Mouse (Mus musculus) testis, adult 2 months (tissue): ENCODE results near the gene Ninj2. TPM values are rescaled to one million over a fixed set of nuclear protein-coding genes. Genes with fewer than 3 reads are reported as not detected.

Experiments used
- H3K27ac ChIP-seq: fragments of 200-500 bp; 2 replicates; pipeline ENCODE4 v1.5.1; 2012; ENCODE audit warnings: low read depth, low read length; ENCODE audit not compliant: control insufficient read depth, insufficient read depth
- H3K27me3 ChIP-seq: fragments of 200-500 bp; 2 replicates; pipeline ENCODE4 v1.6.1; 2012; ENCODE audit warnings: mild to moderate bottlenecking, low read length, moderate library complexity; ENCODE audit not compliant: control insufficient read depth, insufficient read depth
- H3K36me3 ChIP-seq: fragments of 200-500 bp; 2 replicates; pipeline ENCODE4 v1.6.1; 2012; ENCODE audit warnings: mild to moderate bottlenecking, low read length; ENCODE audit not compliant: control insufficient read depth, insufficient read depth
- H3K4me1 ChIP-seq: fragments of 200-500 bp; 2 replicates; pipeline ENCODE4 v1.6.1; 2012; ENCODE audit warnings: low read length; ENCODE audit not compliant: control insufficient read depth, insufficient read depth
- H3K4me3 ChIP-seq: fragments of 200-500 bp; 2 replicates; pipeline ENCODE4 v1.5.1; 2012; ENCODE audit warnings: low read depth, mild to moderate bottlenecking, low read length, moderate library complexity, mixed read lengths; ENCODE audit not compliant: control insufficient read depth
- CTCF ChIP-seq: fragments of 200-500 bp; IDR thresholded peaks from 2 replicates; pipeline ENCODE4 v1.5.1; 2012; ENCODE audit warnings: low read depth, mild to moderate bottlenecking, inconsistent platforms, low read length, moderate library complexity; ENCODE audit not compliant: control insufficient read depth, insufficient read depth, insufficient replicate concordance
- POLR2A ChIP-seq: fragments of 200-500 bp; IDR thresholded peaks from 2 replicates; pipeline ENCODE4 v1.6.1; 2012; ENCODE audit warnings: low read depth, mild to moderate bottlenecking, inconsistent platforms, low read length, moderate library complexity; ENCODE audit not compliant: control insufficient read depth
- polyA plus RNA-seq: library from polyadenylated mRNA; depleted of rRNA; stranded (reverse); fragments of >200 nt; gene quantifications from 2 replicates; pipeline ENCODE4 v1.2.3, GENCODE M21; 2012

The Ninj2 gene
- polyA plus RNA-seq, 1 experiment = 0.17 TPM

DNA sequence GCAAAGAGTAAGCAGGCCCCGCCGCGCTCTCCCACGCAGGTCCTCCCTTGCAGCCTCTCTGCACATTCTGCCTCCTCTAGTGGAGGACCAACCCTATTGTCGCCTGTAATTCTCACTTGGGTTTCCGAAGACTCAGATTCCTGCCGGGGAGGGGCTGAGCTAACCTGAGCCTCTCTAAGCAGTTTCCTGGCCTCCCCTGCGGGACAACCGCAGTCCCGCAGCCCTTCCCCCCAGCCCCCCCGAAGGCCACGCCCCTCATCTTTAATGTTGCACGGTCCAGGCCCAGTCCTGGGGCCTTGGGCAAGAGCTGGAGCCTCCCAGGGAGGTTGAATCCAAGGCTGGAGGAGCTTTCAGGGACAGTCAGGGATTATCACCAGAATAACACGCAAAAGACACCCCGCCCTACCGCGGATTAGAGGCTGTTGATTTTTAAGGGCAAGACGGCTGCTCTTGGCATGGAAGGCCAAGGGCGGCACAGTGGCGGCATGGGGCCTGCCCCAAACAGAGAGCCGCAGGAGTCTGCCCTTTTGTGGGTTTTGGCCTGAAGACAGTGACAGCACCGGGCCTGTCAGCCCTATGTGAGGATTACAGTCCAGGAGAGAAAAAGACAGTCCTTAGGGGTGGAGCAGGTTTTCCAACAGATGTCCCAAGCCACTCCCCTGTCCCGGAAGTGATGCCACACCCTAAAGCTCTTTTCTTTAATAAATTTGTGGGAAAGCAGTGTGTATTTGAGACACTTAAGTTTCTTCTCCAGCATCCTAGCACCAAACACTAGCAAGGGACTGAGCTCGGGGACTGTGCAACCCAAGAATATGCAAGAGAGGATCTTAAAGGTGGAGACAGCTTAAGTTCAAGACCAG, 95.5 kb downstream of the Ninj2 start:
- Histone ChIP-seq H3K27me3 (no peaks in the 10 kb centered on the region), H3K27ac (no peak overlapping the region), H3K36me3 (no peaks in the 10 kb centered on the region), H3K4me1 (peaks cover 23% of the 10 kb centered on the region), H3K4me3 (peak overlapping the region; percentile 44)
- TF ChIP-seq POLR2A (no peak), CTCF (no peak)

DNA sequence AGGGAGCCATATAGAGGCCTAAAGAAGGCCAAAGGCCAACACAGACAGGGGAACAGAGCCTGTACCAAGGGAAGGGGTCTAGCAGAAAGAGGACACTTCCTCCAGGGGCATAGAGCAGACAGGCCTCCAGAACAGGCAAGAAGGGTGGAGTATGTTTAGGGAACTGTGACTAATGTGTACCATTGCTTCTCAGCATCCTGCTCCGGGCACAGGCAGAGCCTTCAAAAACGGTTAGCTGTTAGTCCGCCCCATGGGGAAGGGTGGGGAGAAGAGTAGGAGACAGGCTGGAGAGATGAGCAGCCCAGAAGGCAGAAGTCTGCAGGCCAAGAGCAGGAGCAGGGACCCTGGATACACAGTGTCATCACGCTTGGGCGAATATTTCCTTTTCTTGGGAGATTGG, 96.1 kb downstream of the Ninj2 start:
- no peak overlapping the region for H3K4me3 ChIP-seq
- H3K27ac ChIP-seq = no peak overlapping the region
- H3K36me3 ChIP-seq = no peaks in the 10 kb centered on the region
- no peaks in the 10 kb centered on the region for H3K27me3 ChIP-seq
- H3K4me1 ChIP-seq = peaks cover 23% of the 10 kb centered on the region
- TF ChIP-seq CTCF (no peak), POLR2A (no peak)

DNA sequence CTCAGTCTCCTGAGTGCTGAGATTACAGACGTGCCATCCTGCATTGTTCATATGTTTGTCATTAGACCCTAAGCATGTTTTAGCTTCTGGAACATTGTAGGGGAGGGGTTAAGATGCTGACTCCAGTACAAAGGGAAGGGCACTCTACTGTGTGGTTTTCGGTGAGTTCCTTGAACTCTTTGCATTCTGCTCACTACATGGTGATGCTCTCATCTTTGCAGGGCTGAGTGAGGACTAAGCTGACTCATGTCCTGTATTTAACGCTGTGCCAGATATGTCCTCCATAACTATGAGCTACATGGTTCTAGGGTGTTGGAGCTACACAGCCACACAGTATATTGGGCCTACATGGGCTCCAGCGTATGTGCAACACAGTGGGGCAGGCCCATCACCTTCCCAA, 97.2 kb downstream of the Ninj2 start:
- Histone ChIP-seq H3K36me3 (no peaks in the 10 kb centered on the region), H3K4me1 (peaks cover 23% of the 10 kb centered on the region), H3K27me3 (no peaks in the 10 kb centered on the region), H3K27ac (no peak overlapping the region), H3K4me3 (no peak overlapping the region)
- TF ChIP-seq POLR2A = no peak
- TF ChIP-seq CTCF = no peak

DNA sequence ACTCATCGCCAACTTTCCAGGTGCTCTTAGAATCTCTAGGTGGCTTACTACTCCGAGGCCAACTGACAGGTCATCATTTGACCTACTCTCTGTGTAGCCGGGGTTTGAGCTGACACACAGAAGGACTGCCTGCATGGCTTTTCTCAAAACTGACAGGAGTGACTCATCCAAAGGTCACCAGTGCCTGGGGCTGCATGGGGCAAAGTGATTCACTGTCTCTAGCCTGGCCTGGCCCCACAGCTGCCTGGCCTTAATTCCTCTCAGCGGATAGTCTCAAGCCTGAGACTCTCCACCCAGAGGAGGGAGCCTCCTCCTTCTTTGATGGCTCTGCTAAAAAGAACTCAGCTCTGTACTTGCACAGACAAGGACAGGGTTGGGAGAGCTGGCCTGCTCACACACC, 97.8 kb downstream of the Ninj2 start:
- no peak for TF ChIP-seq CTCF
- H3K4me3 ChIP-seq = no peak overlapping the region
- no peaks in the 10 kb centered on the region for H3K27me3 ChIP-seq
- H3K27ac ChIP-seq = no peak overlapping the region
- H3K36me3 ChIP-seq = no peaks in the 10 kb centered on the region
- H3K4me1 ChIP-seq = peaks cover 23% of the 10 kb centered on the region

DNA sequence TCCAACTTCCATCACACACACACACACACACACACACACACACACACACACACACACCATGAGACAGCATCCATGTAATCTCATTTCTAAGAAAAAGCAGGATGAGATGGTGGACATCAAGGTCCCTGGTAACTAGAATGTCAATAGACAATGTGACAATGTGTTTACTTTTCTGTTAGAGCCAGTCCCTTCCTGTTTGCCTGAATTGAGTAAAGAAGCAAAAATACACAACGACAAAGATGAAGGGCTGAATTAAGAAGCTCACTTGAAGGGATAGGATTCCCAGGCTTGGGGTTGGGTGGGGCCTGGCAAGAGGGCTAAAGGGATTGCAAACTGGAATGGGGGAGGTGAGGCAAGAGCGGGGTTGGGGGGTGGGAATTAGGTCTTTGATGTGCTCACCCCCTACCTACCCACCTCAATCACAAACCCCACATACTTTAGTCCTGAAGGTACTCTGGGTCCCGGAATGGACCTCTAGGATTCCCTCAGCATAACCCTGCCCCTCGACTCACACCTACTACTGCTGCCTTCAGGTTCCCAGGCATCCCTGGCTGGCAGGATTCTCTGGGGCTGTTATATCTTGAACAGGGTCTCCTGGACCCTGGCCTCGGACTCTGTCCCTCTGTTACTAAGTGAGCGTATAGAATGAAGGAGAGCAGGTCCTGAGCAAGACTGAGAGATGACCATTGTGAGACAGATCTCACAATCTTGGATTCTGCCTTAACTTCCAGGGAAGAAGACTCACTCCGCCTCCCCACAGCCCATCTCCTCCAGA, 98.4 kb downstream of the Ninj2 start:
- H3K4me1 ChIP-seq = peaks cover 23% of the 10 kb centered on the region

DNA sequence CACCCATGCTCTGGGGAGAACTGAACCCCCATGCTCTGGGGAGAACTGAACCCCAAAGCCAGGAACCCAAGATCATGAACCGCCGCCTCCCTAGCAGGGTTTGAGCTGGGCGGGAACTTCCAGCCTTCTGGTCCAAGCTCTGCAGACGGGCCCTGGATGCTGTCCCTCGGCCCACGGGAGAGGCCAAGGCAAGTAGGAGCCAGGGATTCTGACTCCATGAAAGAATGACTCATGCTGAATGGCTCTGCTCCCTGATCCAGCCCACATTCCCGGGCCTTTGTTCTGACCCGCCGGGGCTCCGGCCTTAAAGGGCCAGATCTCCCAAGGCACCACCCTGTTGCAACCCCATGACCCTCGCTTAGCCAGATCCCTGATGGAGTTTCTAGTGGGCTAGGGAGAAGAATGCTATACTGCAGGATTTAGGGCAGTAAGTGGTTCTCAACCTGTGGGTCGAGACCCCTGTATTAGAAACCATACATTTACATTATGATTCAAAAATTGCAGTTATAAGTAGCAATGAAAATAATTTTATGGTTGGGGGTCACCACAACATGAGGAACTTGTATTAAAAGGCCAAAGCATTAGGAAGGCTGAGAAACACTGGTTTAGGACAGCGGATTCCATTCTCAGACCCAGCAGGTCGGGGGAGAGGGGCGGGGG, 99.2 kb downstream of the Ninj2 start:
- no peak overlapping the region for H3K4me3 ChIP-seq
- H3K27me3 ChIP-seq = no peaks in the 10 kb centered on the region
- TF ChIP-seq POLR2A (no peak), CTCF (no peak)
- H3K27ac ChIP-seq = no peak overlapping the region
- no peaks in the 10 kb centered on the region for H3K36me3 ChIP-seq
- H3K4me1 ChIP-seq = peaks cover 23% of the 10 kb centered on the region

More for the DNA sequence above, 98.4 kb downstream of the Ninj2 start:
- Histone ChIP-seq H3K27me3 (no peaks in the 10 kb centered on the region), H3K27ac (no peak overlapping the region), H3K36me3 (no peaks in the 10 kb centered on the region), H3K4me3 (no peak overlapping the region)
- TF ChIP-seq POLR2A (no peak), CTCF (no peak)

GRCm38 (mm10) chr6:120193174-120193573, 100.0 kb downstream of the Ninj2 start:
- peaks cover 18% of the 10 kb centered on the region for H3K4me1 ChIP-seq
- no peaks in the 10 kb centered on the region for H3K36me3 ChIP-seq
- no peak overlapping the region for H3K4me3 ChIP-seq
- TF ChIP-seq POLR2A = no peak
- peak; percentile 53; the same call in 1 of the 2 replicates for TF ChIP-seq CTCF
- H3K27me3 ChIP-seq = no peaks in the 10 kb centered on the region
- H3K27ac ChIP-seq = no peak overlapping the region
